Mouse (Mus musculus) forebrain, postnatal 0 days (tissue): ENCODE results near the gene Taf5l. TPM values are rescaled to one million over a fixed set of nuclear protein-coding genes. Genes with fewer than 3 reads are reported as not detected.
"Not testable (repeated sequence)": the region's sequence is repeated elsewhere in the genome, so short reads cannot be mapped to it uniquely, and the experiment has no call there.

Experiments
- ATAC-seq: fragments of 200-750 bp; cut with Nextera tagmentation; 2 replicates; pipeline ENCODE4 v1.8.0; 2017; ENCODE audit warnings: mild to moderate bottlenecking, moderate library complexity
- DNase-seq: peaks from one replicate; pipeline ENCODE4 v3.0.0-alpha.2; 2015
- H3K27ac ChIP-seq: fragments of 300-500 bp; sonication (generic); 2 replicates; pipeline ENCODE4 v1.5.1; 2014; ENCODE audit warnings: low read depth, mild to moderate bottlenecking, antibody characterized with exemption, low read length, moderate library complexity, mixed read lengths
- H3K27me3 ChIP-seq: fragments of 300-500 bp; sonication (generic); 2 replicates; pipeline ENCODE4 v1.6.1; 2014; ENCODE audit warnings: mild to moderate bottlenecking, low read length, mixed read lengths; ENCODE audit not compliant: insufficient read depth
- H3K36me3 ChIP-seq: fragments of 300-500 bp; sonication (generic); 2 replicates; pipeline ENCODE4 v1.6.1; 2014; ENCODE audit warnings: mild to moderate bottlenecking, moderate library complexity; ENCODE audit not compliant: insufficient read depth
- H3K4me1 ChIP-seq: fragments of 300-500 bp; sonication (generic); 2 replicates; pipeline ENCODE4 v1.6.1; 2014; ENCODE audit warnings: antibody characterized with exemption; ENCODE audit not compliant: insufficient read depth
- H3K4me2 ChIP-seq: fragments of 300-500 bp; sonication (generic); 2 replicates; pipeline ENCODE4 v1.6.1; 2014; ENCODE audit warnings: low read depth, mild to moderate bottlenecking, moderate library complexity
- H3K4me3 ChIP-seq: fragments of 300-500 bp; sonication (generic); 2 replicates; pipeline ENCODE4 v1.5.1; 2014; ENCODE audit warnings: low read depth, low read length, mixed read lengths
- H3K9ac ChIP-seq: fragments of 300-500 bp; sonication (generic); 2 replicates; pipeline ENCODE4 v1.6.1; 2014; ENCODE audit warnings: mild to moderate bottlenecking
- H3K9me3 ChIP-seq: fragments of 300-500 bp; sonication (generic); 2 replicates; pipeline ENCODE4 v1.6.1; 2016; ENCODE audit warnings: low read length
- CTCF ChIP-seq: sonication (generic); IDR thresholded peaks from 2 replicates; pipeline ENCODE4 v1.5.1; 2016; ENCODE audit warnings: antibody characterized with exemption, control low read depth, low read depth
- WGBS: fragments of 180-500 bp; shearing (Covaris S2); extraction: QIAGEN DNeasy Blood & Tissue Kit; methylation state at CpG from one replicate; pipeline ENCODE4 v1.1.7; 2014; 5-methylcytosine and 5-hydroxymethylcytosine counted together
- polyA plus RNA-seq: library from polyadenylated mRNA; unstranded; fragments of >200 nt; fragmentation: Nextera tagmentation; extraction: Ambion mirVana; gene quantifications from 2 replicates; pipeline ENCODE4 v1.2.1, GENCODE M21; 2015
- total RNA-seq: library from RNA; depleted of rRNA; stranded (reverse); fragments of >200 nt; gene quantifications from 2 replicates; pipeline ENCODE4 v1.2.3, GENCODE M21; 2014

The Taf5l gene
- total and polyA plus RNA-seq, 2 experiments from 2014 or later, result 24.4 to 39.8 TPM

GRCm38 (mm10) chr8:123980239-123980638, 41.0 kb downstream of the Taf5l start:
- ATAC-seq (no peak), DNase-seq (no peak)
- Histone ChIP-seq H3K27me3 (no peaks in the 10 kb centered on the region), H3K36me3 (no peaks in the 10 kb centered on the region), H3K27ac (no peak overlapping the region), H3K9ac (no peak overlapping the region), H3K4me1 (peaks cover 7% of the 10 kb centered on the region; the same call in 1 of the 2 replicates), H3K9me3 (no peaks in the 10 kb centered on the region), H3K4me3 (no peak overlapping the region), H3K4me2 (0 out of 2 replicates have a peak overlapping the region, but pooled peaks have one; percentile 3)
- 80% methylated on average over 4 of the region's 4 CpGs for WGBS
- no peak for TF ChIP-seq CTCF

- WGBS, result 82% methylated on average over 8 of the region's 8 CpGs
- no peak overlapping the region for H3K27ac ChIP-seq
- H3K9me3 ChIP-seq, result no peaks in the 10 kb centered on the region
- TF ChIP-seq CTCF, result no peak
- H3K4me3 ChIP-seq, result no peak overlapping the region
- peaks cover 7% of the 10 kb centered on the region; the same call in 1 of the 2 replicates for H3K4me1 ChIP-seq
- ATAC-seq (no peak), DNase-seq (no peak)
- no peak overlapping the region for H3K9ac ChIP-seq
- no peaks in the 10 kb centered on the region for H3K36me3 ChIP-seq
- H3K27me3 ChIP-seq, result no peaks in the 10 kb centered on the region
- no peak overlapping the region for H3K4me2 ChIP-seq
Measured at GRCm38 (mm10) chr8:123978926-123979325, 42.3 kb downstream of the Taf5l start.

- Histone ChIP-seq H3K4me2 (no peak overlapping the region), H3K9me3 (no peaks in the 10 kb centered on the region), H3K9ac (no peak overlapping the region), H3K4me3 (no peak overlapping the region), H3K36me3 (no peaks in the 10 kb centered on the region), H3K4me1 (peaks cover 7% of the 10 kb centered on the region; the same call in 1 of the 2 replicates), H3K27ac (no peak overlapping the region), H3K27me3 (no peaks in the 10 kb centered on the region)
- DNase-seq (peak; percentile 18), ATAC-seq (no peak)
- no peak for TF ChIP-seq CTCF
- whole genome bisulfite sequencing, result 61% methylated on average over 14 of the region's 14 CpGs
Measured at GRCm38 (mm10) chr8:123978166-123978838, 42.9 kb downstream of the Taf5l start.

- Histone ChIP-seq H3K9me3 (no peaks in the 10 kb centered on the region), H3K4me3 (no peak overlapping the region), H3K9ac (no peak overlapping the region), H3K27ac (no peak overlapping the region), H3K4me1 (peaks cover 7% of the 10 kb centered on the region; the same call in 1 of the 2 replicates), H3K27me3 (no peaks in the 10 kb centered on the region), H3K4me2 (no peak overlapping the region), H3K36me3 (no peaks in the 10 kb centered on the region)
- no peak for TF ChIP-seq CTCF
- DNase-seq (no peak), ATAC-seq (no peak)
- 76% methylated on average over 4 of the region's 4 CpGs for WGBS
Measured at GRCm38 (mm10) chr8:123977499-123977898, 43.7 kb downstream of the Taf5l start.

- Histone ChIP-seq H3K4me3 (no peak overlapping the region), H3K4me1 (no peaks in the 10 kb centered on the region), H3K27ac (no peak overlapping the region), H3K4me2 (no peak overlapping the region), H3K9me3 (no peaks in the 10 kb centered on the region), H3K36me3 (peaks cover 6% of the 10 kb centered on the region), H3K9ac (no peak overlapping the region), H3K27me3 (no peaks in the 10 kb centered on the region)
- no peak for TF ChIP-seq CTCF
- DNase-seq (no peak), ATAC-seq (no peak)
- WGBS, result 92% methylated on average over 1 of the region's 1 CpGs
Measured at GRCm38 (mm10) chr8:123973495-123973894, 47.7 kb downstream of the Taf5l start.

- WGBS, result 61% methylated on average over 2 of the region's 2 CpGs
- no peak overlapping the region for H3K4me2 ChIP-seq
- H3K4me1 ChIP-seq, result no peaks in the 10 kb centered on the region
- no peaks in the 10 kb centered on the region for H3K27me3 ChIP-seq
- H3K4me3 ChIP-seq, result no peak overlapping the region
- peak; percentile 14; the same call in 1 of the 2 replicates for ATAC-seq
- no peak for DNase-seq
- H3K9ac ChIP-seq, result no peak overlapping the region
- H3K36me3 ChIP-seq, result peaks cover 27% of the 10 kb centered on the region
- H3K9me3 ChIP-seq, result no peaks in the 10 kb centered on the region
- H3K27ac ChIP-seq, result no peak overlapping the region
- TF ChIP-seq CTCF, result peak; percentile 50
Measured at GRCm38 (mm10) chr8:123966896-123967295, 54.3 kb downstream of the Taf5l start.

- TF ChIP-seq CTCF, result no peak
- WGBS, result 69% methylated on average over 1 of the region's 1 CpGs
- no peak for ATAC-seq
Measured at GRCm38 (mm10) chr8:123961371-123961770, 59.8 kb downstream of the Taf5l start.

GRCm38 (mm10) chr8:123960556-123960955, 60.6 kb downstream of the Taf5l start:
- H3K27ac ChIP-seq, H3K4me2 ChIP-seq, H3K9ac ChIP-seq, H3K4me3 ChIP-seq, H3K27me3 ChIP-seq, H3K4me1 ChIP-seq, H3K9me3 ChIP-seq: not testable (repeated sequence)
- ATAC-seq (0 out of 2 replicates have a peak, but pooled peaks have one; percentile 8), DNase-seq (peak; percentile 36)
- 44% methylated on average over 5 of the region's 5 CpGs for WGBS
- H3K36me3 ChIP-seq, result peaks cover 26% of the 10 kb centered on the region

More at GRCm38 (mm10) chr8:123961371-123961770, 59.8 kb downstream of the Taf5l start:
- Histone ChIP-seq H3K9me3 (no peaks in the 10 kb centered on the region), H3K4me2 (no peak overlapping the region), H3K4me3 (no peak overlapping the region), H3K36me3 (peaks cover 31% of the 10 kb centered on the region), H3K9ac (no peak overlapping the region), H3K4me1 (no peaks in the 10 kb centered on the region), H3K27me3 (no peaks in the 10 kb centered on the region), H3K27ac (no peak overlapping the region)
- no peak for DNase-seq
